Mouse (Mus musculus) testis, adult 2 months (tissue): ENCODE measurements at regions not wholly inside any gene's neighbourhood (a gene's known extent, or its start where the extent isn't known, plus 50 kb on each side); places are given as distances from the start of the nearest gene placed in this dataset.
"Not testable (repeated sequence)": the region's sequence is repeated elsewhere in the genome, so short reads cannot be mapped to it uniquely, and the experiment has no call there.

Experiments used
- H3K27ac ChIP-seq: fragments of 200-500 bp; 2 replicates; pipeline ENCODE4 v1.5.1; 2012; ENCODE audit warnings: low read depth, low read length; ENCODE audit not compliant: control insufficient read depth, insufficient read depth
- H3K27me3 ChIP-seq: fragments of 200-500 bp; 2 replicates; pipeline ENCODE4 v1.6.1; 2012; ENCODE audit warnings: mild to moderate bottlenecking, low read length, moderate library complexity; ENCODE audit not compliant: control insufficient read depth, insufficient read depth
- H3K36me3 ChIP-seq: fragments of 200-500 bp; 2 replicates; pipeline ENCODE4 v1.6.1; 2012; ENCODE audit warnings: mild to moderate bottlenecking, low read length; ENCODE audit not compliant: control insufficient read depth, insufficient read depth
- H3K4me1 ChIP-seq: fragments of 200-500 bp; 2 replicates; pipeline ENCODE4 v1.6.1; 2012; ENCODE audit warnings: low read length; ENCODE audit not compliant: control insufficient read depth, insufficient read depth
- H3K4me3 ChIP-seq: fragments of 200-500 bp; 2 replicates; pipeline ENCODE4 v1.5.1; 2012; ENCODE audit warnings: low read depth, mild to moderate bottlenecking, low read length, moderate library complexity, mixed read lengths; ENCODE audit not compliant: control insufficient read depth
- CTCF ChIP-seq: fragments of 200-500 bp; IDR thresholded peaks from 2 replicates; pipeline ENCODE4 v1.5.1; 2012; ENCODE audit warnings: low read depth, mild to moderate bottlenecking, inconsistent platforms, low read length, moderate library complexity; ENCODE audit not compliant: control insufficient read depth, insufficient read depth, insufficient replicate concordance
- POLR2A ChIP-seq: fragments of 200-500 bp; IDR thresholded peaks from 2 replicates; pipeline ENCODE4 v1.6.1; 2012; ENCODE audit warnings: low read depth, mild to moderate bottlenecking, inconsistent platforms, low read length, moderate library complexity; ENCODE audit not compliant: control insufficient read depth

DNA sequence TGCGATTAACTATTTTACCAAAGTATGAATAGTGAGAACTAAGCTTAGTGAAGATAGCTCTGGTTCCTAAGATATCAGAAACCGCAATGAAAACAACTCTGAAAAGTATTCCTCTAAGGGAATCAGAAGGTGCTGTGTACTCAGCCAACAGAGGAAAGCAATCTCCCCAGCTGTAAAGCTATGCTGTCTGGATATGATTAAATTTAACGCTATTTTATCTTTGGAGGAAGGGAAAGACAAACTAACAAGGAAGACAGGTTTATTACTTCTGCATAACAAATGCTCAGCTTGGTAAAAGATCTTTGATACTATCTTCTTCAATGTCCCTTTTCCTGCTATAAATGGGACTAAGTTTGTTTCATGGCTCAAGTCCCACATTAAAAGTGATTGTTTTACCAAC is 700.9 kb upstream of the Slc8a1 start:
- H3K36me3 ChIP-seq, result no peaks in the 10 kb centered on the region
- H3K27me3 ChIP-seq, result no peaks in the 10 kb centered on the region
- H3K4me3 ChIP-seq, result no peak overlapping the region
- TF ChIP-seq CTCF (no peak), POLR2A (no peak)
- H3K4me1 ChIP-seq, result no peaks in the 10 kb centered on the region
- no peak overlapping the region for H3K27ac ChIP-seq

DNA sequence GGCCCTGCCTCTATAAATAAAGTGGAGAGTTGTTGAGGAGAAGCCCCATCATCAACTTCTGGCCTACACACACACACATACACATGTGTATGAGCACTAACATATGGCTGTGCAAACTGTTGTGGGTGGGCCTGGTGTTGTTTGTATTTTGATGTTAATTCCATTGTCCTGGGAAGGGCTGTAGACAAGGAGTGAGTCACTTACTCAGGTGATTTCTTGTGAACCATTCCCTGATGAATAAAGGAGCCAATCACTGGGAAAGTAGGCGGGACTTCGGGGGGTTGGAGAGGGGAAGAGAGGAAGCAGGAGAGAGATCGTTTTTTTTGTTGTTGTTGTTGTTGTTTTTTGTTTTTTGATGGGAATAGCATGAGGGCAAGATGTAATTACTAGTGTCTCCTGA is 699.0 kb upstream of the Slc8a1 start:
- H3K27ac ChIP-seq, result no peak overlapping the region

DNA sequence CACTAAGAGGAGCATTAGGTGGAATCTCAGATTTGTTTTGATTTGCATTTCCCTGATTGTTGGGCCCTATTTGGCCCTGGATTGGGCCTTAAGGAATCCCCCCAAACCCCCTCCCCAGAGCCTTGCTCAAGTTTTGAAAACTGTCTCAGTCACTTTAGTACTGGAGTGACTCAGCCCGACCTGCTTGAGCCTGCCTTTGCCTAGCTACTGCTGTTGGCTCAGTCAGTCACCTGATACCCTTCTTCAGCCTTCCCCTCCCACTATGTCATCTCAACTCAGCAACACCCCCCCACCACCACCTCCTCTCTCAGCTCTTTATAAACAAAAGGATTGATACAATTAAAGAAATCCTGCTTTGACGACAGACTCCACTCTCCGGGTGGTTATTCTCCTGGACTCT is 694.5 kb upstream of the Slc8a1 start:
- Histone ChIP-seq H3K36me3 (no peaks in the 10 kb centered on the region), H3K4me1 (no peaks in the 10 kb centered on the region), H3K4me3 (no peak overlapping the region), H3K27ac (no peak overlapping the region), H3K27me3 (no peaks in the 10 kb centered on the region)
- TF ChIP-seq POLR2A, result no peak
- TF ChIP-seq CTCF, result no peak

More for the DNA sequence above, 699.0 kb upstream of the Slc8a1 start:
- no peak overlapping the region for H3K4me3 ChIP-seq
- no peak for TF ChIP-seq CTCF
- no peak for TF ChIP-seq POLR2A
- no peaks in the 10 kb centered on the region for H3K36me3 ChIP-seq
- no peaks in the 10 kb centered on the region for H3K27me3 ChIP-seq
- no peaks in the 10 kb centered on the region for H3K4me1 ChIP-seq

DNA sequence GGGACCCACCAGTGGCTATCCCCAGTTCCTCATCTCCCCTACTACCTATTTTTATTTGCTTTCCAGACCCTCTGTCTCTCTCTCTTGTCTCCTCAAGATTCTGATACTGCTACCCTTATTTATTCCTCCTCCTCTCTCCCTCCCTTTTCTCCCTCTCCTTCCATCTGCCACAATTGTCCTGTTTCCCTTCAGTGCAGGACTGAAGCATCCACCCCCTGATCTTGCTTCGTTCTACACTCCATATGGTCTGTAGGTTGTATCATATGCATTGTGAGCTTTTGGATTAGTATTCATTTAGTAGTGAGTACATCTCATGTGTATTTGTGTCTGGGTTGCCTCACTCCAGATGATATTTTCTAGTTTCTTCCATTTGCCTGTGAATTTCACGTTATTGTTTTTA is 670.1 kb upstream of the Slc8a1 start:
- Histone ChIP-seq H3K27ac (no peak overlapping the region), H3K4me1 (no peaks in the 10 kb centered on the region), H3K27me3 (no peaks in the 10 kb centered on the region), H3K4me3 (no peak overlapping the region), H3K36me3 (no peaks in the 10 kb centered on the region)
- TF ChIP-seq CTCF (no peak), POLR2A (no peak)

DNA sequence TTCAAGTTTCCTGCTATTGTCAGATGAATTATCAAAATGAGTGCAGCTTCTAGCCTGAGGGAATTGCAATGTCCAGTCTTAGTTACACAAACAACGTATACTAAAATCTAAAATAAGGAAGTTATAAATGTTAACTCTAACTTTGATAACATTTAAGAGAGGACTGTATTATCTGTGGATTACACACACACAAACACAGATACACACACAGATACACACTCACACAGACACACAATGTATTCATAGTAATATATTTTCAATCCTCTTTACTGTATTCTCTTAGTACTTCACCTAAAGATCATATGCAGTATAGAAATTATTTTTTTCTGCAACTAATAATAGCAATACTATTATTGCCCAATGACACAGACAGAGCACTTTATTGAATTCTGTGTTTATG is 661.2 kb upstream of the Slc8a1 start:
- Histone ChIP-seq H3K27me3 (no peaks in the 10 kb centered on the region), H3K4me1 (no peaks in the 10 kb centered on the region), H3K4me3 (no peak overlapping the region), H3K36me3 (no peaks in the 10 kb centered on the region), H3K27ac (no peak overlapping the region)
- TF ChIP-seq POLR2A (no peak), CTCF (no peak)

DNA sequence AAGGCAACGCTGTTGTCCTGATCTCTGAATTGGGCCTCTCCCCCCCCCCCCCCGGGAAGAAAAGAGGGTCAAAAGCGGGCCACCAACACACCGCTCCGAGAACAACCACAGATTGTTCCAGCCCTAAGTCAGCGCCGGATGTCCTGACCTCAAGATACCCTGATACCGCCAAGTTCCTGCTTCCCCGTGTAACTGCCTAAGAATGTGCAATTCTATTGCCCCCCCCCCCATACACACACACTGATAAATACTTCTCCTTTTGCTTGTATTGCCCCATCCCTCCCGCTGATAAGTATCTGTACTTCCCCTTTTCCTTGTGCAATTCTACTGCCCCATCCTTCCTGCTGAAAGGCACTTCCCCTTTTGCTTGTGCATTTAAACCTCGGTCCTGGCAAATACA is 641.2 kb upstream of the Slc8a1 start:
- not testable (repeated sequence) for H3K27ac ChIP-seq, H3K36me3 ChIP-seq, H3K27me3 ChIP-seq, H3K4me1 ChIP-seq, H3K4me3 ChIP-seq

DNA sequence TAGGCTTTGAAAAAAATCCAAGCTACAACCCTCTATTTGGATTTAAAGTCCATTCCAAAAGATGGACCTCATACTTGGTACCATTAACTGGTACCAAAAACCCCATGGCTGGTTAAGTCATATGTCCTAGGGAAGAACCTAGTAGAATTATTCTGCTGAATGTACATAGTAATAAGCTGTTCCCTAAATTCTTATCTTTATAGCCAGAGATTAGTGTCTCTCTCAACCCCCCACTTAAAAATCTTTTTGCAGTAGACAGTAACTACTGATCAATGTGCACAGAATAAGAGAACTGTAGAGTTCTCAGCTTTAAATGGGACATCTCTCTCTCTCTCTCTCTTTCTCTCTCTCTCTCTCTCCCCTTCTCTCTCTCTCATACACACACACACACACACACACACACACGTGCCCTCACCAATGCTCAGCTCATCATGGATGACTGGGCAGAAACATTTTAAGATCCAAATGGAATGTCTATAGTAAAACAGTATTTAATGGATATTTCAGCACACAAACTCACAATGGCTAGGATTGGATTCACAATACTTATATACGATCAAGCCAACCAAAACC is 640.2 kb upstream of the Slc8a1 start:
- Histone ChIP-seq H3K27me3 (no peaks in the 10 kb centered on the region), H3K4me1 (no peaks in the 10 kb centered on the region), H3K4me3 (no peak overlapping the region), H3K27ac (no peak overlapping the region), H3K36me3 (no peaks in the 10 kb centered on the region)
- TF ChIP-seq POLR2A (no peak), CTCF (no peak)

DNA sequence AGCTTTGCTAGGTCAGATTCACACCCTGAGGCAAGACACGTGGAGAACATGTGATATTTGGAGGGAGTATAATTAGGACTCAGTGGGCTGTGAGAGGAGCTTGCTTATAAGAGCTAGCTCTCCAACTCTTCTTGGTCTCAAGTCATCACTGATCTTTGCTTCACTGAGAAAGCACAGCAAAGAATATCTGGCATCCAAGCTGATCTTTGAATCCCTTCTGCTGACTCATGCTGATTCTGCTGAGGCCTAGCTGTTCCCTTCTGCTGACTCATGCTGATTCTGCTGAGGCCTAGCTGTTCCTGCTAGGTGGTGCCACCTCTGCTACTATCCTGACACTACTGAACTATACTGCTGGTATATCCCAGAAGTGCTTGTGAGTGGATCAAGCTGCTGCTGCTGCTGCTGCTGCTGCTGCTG is 639.0 kb upstream of the Slc8a1 start:
- Histone ChIP-seq H3K4me3 (no peak overlapping the region), H3K27me3 (no peaks in the 10 kb centered on the region), H3K36me3 (no peaks in the 10 kb centered on the region), H3K27ac (no peak overlapping the region), H3K4me1 (no peaks in the 10 kb centered on the region)
- no peak for TF ChIP-seq POLR2A
- TF ChIP-seq CTCF, result no peak
